In the genomic region with DNA sequence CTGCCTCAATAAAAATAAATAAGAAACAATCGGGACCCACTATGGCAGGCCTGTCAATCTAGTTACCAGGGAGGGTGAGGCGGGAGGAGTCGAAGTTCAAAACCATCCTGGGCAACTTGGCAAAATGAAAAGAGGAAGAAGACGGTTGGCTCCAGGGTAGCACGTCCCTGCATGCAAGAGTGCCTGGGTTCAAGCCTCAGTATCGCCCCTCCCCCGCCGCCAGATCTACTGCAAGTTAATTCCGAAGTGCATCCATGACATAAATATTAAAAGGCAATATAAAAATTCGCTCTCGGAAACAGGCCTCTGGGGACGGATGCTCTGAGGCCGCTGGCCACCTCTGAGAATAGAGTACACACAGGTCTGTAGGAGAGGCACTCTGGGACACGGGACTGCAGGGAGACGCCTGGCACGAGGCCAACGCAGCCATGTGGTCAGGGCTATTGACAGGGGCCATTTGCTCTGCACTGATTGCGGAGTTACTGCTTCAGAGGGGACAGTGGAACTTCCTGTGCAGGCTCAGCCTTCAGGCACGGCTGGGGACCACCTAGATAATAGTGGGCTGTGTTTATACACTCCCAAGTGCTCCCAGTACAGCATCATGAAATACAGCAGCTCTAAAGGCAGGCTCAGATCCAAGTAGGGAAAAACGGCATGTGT, we compare ENCODE assay signal across 8 mouse cellular contexts. TPM values are rescaled to one million over a fixed set of nuclear protein-coding genes. Genes with fewer than 3 reads are reported as not detected.
DNase-seq lines count a peak whose midpoint lies in the region; ATAC-seq lines count a peak whose summit lies in the region.

No protein-coding gene starts in this region.

- 54% methylated on average over 20 of the region's 20 CpGs for WGBS in embryonic facial prominence, embryonic 10.5 days
- 47% methylated on average over 20 of the region's 20 CpGs for WGBS in hindbrain, embryonic 10.5 days
- WGBS in limb, embryonic 12.5 days = 28% methylated on average over 20 of the region's 20 CpGs
- 51% methylated on average over 20 of the region's 20 CpGs for WGBS in midbrain, embryonic 11.5 days

- peaks cover 92% of the 10 kb centered on the region for H3K4me1 ChIP-seq in embryonic facial prominence, embryonic 10.5 days
- peaks cover 100% of the 10 kb centered on the region for H3K4me1 ChIP-seq in hindbrain, embryonic 10.5 days (replicated peaks)
- H3K4me1 ChIP-seq in limb, embryonic 12.5 days (replicated peaks) = peaks cover 53% of the 10 kb centered on the region
- H3K4me1 ChIP-seq in midbrain, embryonic 11.5 days (ENCODE audit: control insufficient read depth, insufficient read depth, low read length) = peaks cover 74% of the 10 kb centered on the region

- peak overlapping the region; percentile 37 for H3K4me2 ChIP-seq in limb, embryonic 12.5 days
- no peak overlapping the region; the same call in 1 of the 2 replicates for H3K4me2 ChIP-seq in midbrain, embryonic 11.5 days

- peak overlapping the region; percentile 85 for H3K27ac ChIP-seq in embryonic facial prominence, embryonic 10.5 days (replicated peaks)
- H3K27ac ChIP-seq in hindbrain, embryonic 10.5 days = peak overlapping the region; percentile 89
- peak overlapping the region; percentile 70 for H3K27ac ChIP-seq in limb, embryonic 12.5 days
- H3K27ac ChIP-seq in midbrain, embryonic 11.5 days (ENCODE audit: low read depth, low read length) = peak overlapping the region; percentile 20; the same call in 1 of the 2 replicates

- H3K36me3 ChIP-seq in embryonic facial prominence, embryonic 10.5 days (replicated peaks) = peaks cover 25% of the 10 kb centered on the region
- peaks cover 32% of the 10 kb centered on the region for H3K36me3 ChIP-seq in hindbrain, embryonic 10.5 days
- 0 out of 2 replicates have a peak, but pooled peaks cover 5% of the 10 kb centered on the region for H3K36me3 ChIP-seq in limb, embryonic 12.5 days
- no peaks in the 10 kb centered on the region for H3K36me3 ChIP-seq in midbrain, embryonic 11.5 days (ENCODE audit: control insufficient read depth, insufficient read depth, low read length)

- H3K9ac ChIP-seq in limb, embryonic 12.5 days (replicated peaks) = 0 out of 2 replicates have a peak overlapping the region, but pooled peaks have one; percentile 12
- no peak overlapping the region for H3K9ac ChIP-seq in midbrain, embryonic 11.5 days (ENCODE audit: low read length)

- no peaks in the 10 kb centered on the region for H3K27me3 ChIP-seq in embryonic facial prominence, embryonic 10.5 days (replicated peaks; ENCODE audit: low read depth, poor library complexity, severe bottlenecking)
- no peaks in the 10 kb centered on the region for H3K27me3 ChIP-seq in hindbrain, embryonic 10.5 days (ENCODE audit: insufficient read depth, poor library complexity, severe bottlenecking)
- no peaks in the 10 kb centered on the region for H3K27me3 ChIP-seq in limb, embryonic 12.5 days
- H3K27me3 ChIP-seq in midbrain, embryonic 11.5 days (ENCODE audit: control insufficient read depth, insufficient read depth, low read length) = no peaks in the 10 kb centered on the region

- H3K9me3 ChIP-seq in embryonic facial prominence, embryonic 10.5 days = no peaks in the 10 kb centered on the region
- H3K9me3 ChIP-seq in hindbrain, embryonic 10.5 days = no peaks in the 10 kb centered on the region
- no peaks in the 10 kb centered on the region for H3K9me3 ChIP-seq in limb, embryonic 12.5 days
- H3K9me3 ChIP-seq in midbrain, embryonic 11.5 days (ENCODE audit: control insufficient read depth, low read length) = no peaks in the 10 kb centered on the region

- ATAC-seq in limb, embryonic 12.5 days (ENCODE audit: insufficient number of reproducible peaks, insufficient read depth, low FRiP score, low TSS enrichment, low read depth) = peak; percentile 58
- ATAC-seq in midbrain, embryonic 11.5 days (ENCODE audit: low FRiP score) = peak; percentile 57; the same call in 1 of the 2 replicates
- ATAC-seq in monocyte, adult 5-6 weeks (replicated peaks; ENCODE audit: insufficient number of reproducible peaks, low FRiP score, low TSS enrichment, poor library complexity, severe bottlenecking) = no peak

- DNase-seq in thymus, postnatal 14 days = peak; percentile 45
- no peak for DNase-seq in thymus, adult 18-20 months
- peak; percentile 62 for DNase-seq in embryonic facial prominence, embryonic 10.5 days (ENCODE audit: low spot score)
- DNase-seq in hindbrain, embryonic 10.5 days (ENCODE audit: low spot score) = no peak
- peak; percentile 90 for DNase-seq in midbrain, embryonic 11.5 days (ENCODE audit: low spot score, missing footprints)
- peak; percentile 75 for DNase-seq in yolk sac, embryonic 10.5 days (ENCODE audit: low spot score)

- peak overlapping the region; percentile 36 for H3K4me3 ChIP-seq in embryonic facial prominence, embryonic 10.5 days
- peak overlapping the region; percentile 37 for H3K4me3 ChIP-seq in hindbrain, embryonic 10.5 days
- no peak overlapping the region for H3K4me3 ChIP-seq in limb, embryonic 12.5 days (replicated peaks)
- H3K4me3 ChIP-seq in midbrain, embryonic 11.5 days (ENCODE audit: low read depth, low read length) = no peak overlapping the region

RNA-seq across cellular contexts. Expression of gene Cotl1, which starts 8.9 kb away (rescaled TPM):
- polyA plus RNA-seq in embryonic facial prominence, embryonic 10.5 days (2016; fragmentation: Nextera tagmentation; extraction: Ambion mirVana) = 137 and 149 TPM in 2 replicates
- 273 and 545 TPM in 2 replicates for polyA plus RNA-seq in hindbrain, embryonic 10.5 days (2016; fragmentation: Nextera tagmentation; extraction: Ambion mirVana)
- polyA plus RNA-seq in limb, embryonic 12.5 days (2016; fragmentation: Nextera tagmentation; extraction: Ambion mirVana) = 76.3 and 95.6 TPM in 2 replicates
- 411 and 445 TPM in 2 replicates for polyA plus RNA-seq in midbrain, embryonic 11.5 days (2014; fragmentation: Nextera tagmentation; extraction: Ambion mirVana)
- 289 to 324 TPM (median 310 TPM) in 3 replicates for total RNA-seq in monocyte, adult 5-6 weeks (2017)

RNA-seq across cellular contexts. Expression of gene Klhl36, which starts 30.6 kb away (rescaled TPM):
- polyA plus RNA-seq in embryonic facial prominence, embryonic 10.5 days (2016; fragmentation: Nextera tagmentation; extraction: Ambion mirVana) = 10.4 and 11.3 TPM in 2 replicates
- 10.7 and 11.9 TPM in 2 replicates for polyA plus RNA-seq in hindbrain, embryonic 10.5 days (2016; fragmentation: Nextera tagmentation; extraction: Ambion mirVana)
- polyA plus RNA-seq in limb, embryonic 12.5 days (2016; fragmentation: Nextera tagmentation; extraction: Ambion mirVana) = 8.4 and 8.7 TPM in 2 replicates
- polyA plus RNA-seq in midbrain, embryonic 11.5 days (2014; fragmentation: Nextera tagmentation; extraction: Ambion mirVana) = 8.2 and 10.2 TPM in 2 replicates
- total RNA-seq in monocyte, adult 5-6 weeks (2017) = 8.5 to 16.5 TPM (median 14.2 TPM) in 3 replicates

RNA-seq across cellular contexts. Expression of gene Tldc1, which starts 53.2 kb away (rescaled TPM):
- 12.8 and 14.5 TPM in 2 replicates for polyA plus RNA-seq in embryonic facial prominence, embryonic 10.5 days (2016; fragmentation: Nextera tagmentation; extraction: Ambion mirVana)
- polyA plus RNA-seq in hindbrain, embryonic 10.5 days (2016; fragmentation: Nextera tagmentation; extraction: Ambion mirVana) = 12.6 and 15.3 TPM in 2 replicates
- 10.3 and 11.6 TPM in 2 replicates for polyA plus RNA-seq in limb, embryonic 12.5 days (2016; fragmentation: Nextera tagmentation; extraction: Ambion mirVana)
- polyA plus RNA-seq in midbrain, embryonic 11.5 days (2014; fragmentation: Nextera tagmentation; extraction: Ambion mirVana) = 6.8 and 7.1 TPM in 2 replicates
- 2.2 to 8.0 TPM (median 3.8 TPM) in 3 replicates for total RNA-seq in monocyte, adult 5-6 weeks (2017)

Comparison
In these comparisons a context has a peak if more than half of its experiments do, and no peak if none do; other contexts are left out.
1. DNase-seq: peak in thymus, postnatal 14 days (single experiment), embryonic facial prominence, embryonic 10.5 days (single experiment), midbrain, embryonic 11.5 days (single experiment) and yolk sac, embryonic 10.5 days (single experiment); none in thymus, adult 18-20 months (0 of 2) and hindbrain, embryonic 10.5 days (single experiment).
2. H3K27ac ChIP-seq: peak in every context shown above with its lines; median percentile 89 in hindbrain, embryonic 10.5 days; 85 in embryonic facial prominence, embryonic 10.5 days; 70 in limb, embryonic 12.5 days; 20 in midbrain, embryonic 11.5 days.
3. H3K4me3 ChIP-seq: peak in embryonic facial prominence, embryonic 10.5 days (single experiment) and hindbrain, embryonic 10.5 days (single experiment); none in limb, embryonic 12.5 days (single experiment) and midbrain, embryonic 11.5 days (single experiment).